Mouse (Mus musculus) WW6 (cell line): ENCODE data around the gene Ptprt.
"Not testable (repeated sequence)": the region's sequence is repeated elsewhere in the genome, so short reads cannot be mapped to it uniquely, and the experiment has no call there.

ENCODE experiments used
- DNase-seq: peaks from one replicate; pipeline ENCODE4 v3.0.0-alpha.2; 2013; ENCODE audit warnings: low read depth, low spot score

The Ptprt gene

DNA sequence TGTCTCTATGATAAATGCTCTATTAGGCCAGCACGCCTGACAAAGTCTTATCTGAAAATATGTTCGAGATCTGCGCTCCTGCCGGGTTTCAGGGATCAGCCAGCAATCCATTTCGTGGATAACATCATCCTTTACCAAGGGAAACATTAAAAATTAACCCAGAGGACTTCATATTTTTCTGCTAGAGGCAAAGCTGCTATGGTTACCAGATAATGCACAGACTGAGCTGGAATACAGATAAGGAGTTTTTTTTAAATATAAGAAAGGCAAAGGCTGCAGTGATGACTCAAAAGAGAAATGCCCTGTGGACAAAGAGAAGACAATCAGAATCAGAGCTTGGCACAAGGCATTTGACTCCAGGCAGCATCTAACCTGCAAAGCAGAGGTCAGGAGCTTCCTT lies 1111.4 kb downstream of the Ptprt start:
- DNase-seq, result no peak

DNA sequence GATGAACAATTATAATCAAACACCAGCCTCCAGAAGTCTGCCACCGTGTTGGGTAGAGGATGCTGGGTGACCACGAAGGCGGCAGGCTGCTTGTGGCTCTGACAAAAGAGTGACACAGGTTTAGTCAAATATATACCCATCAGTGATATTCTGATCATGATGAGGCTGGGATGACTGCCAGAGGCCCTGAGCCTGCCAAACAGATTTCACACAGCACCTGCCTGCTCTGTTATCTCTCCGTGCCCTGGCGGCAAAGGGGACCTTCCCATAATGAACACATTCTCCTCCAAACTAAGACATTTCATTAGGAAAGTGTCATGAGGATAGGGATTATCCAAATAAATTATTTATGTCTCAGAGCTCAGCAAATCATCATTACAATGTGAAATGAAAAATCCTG lies 1113.6 kb downstream of the Ptprt start:
- DNase-seq, result no peak

DNA sequence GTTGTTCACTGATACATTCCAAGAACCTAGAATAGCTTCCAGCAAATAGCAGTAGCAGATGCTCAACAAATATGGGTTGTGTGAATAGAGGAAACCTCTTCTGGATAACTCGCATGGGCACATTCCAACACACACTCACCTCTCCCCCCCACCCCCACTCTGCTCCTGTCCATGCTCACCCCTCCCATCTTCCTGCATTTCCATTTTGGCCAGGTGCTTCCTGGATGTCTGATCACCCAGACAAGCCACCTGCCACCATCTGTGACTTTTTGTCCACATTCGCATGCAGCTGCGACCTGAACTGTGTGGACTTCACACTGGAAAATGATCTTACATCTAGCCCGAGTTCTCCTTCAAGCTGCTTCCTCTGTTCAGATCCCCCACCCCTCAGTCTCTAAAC lies 1115.5 kb downstream of the Ptprt start:
- DNase-seq, result no peak

DNA sequence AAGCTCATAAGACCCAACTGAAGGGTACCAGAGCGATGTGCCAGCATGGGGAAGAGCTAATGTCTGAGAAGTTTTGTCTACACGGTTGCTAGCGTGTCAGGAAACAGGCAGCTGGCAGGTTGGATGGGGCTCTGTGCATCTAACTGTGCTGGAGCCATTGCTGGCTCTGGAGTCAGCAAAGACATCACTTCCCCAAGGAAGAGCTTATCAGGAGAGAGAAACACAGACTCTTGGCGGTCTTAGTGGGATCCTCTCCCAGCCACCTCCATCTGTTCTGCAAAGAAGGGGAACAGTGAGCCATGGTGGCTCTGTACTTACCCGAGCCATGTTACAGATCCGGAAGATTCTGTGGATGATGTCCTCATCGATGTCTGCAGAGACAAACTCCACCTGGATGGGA lies 1126.8 kb downstream of the Ptprt start:
- DNase-seq, result no peak

DNA sequence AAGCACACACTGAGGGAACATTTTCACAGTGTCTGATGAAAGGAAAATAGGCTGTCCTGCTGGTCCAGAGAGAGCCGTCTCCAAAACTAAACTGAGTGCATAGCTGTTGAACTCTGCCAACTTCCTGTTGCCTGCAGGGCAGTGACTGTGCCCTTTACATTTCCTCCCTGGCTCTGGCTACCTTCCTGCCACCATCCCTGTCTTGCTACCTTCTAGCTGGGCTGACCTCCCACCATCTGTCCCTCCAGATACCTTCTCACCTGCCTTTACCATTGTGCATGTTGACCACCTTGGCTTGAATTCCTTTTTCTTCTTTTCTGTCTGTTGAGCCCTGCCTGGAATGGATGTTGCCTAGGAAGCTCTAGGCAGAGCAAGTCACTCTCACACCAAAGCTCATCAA lies 1133.8 kb downstream of the Ptprt start:
- DNase-seq, result no peak

DNA sequence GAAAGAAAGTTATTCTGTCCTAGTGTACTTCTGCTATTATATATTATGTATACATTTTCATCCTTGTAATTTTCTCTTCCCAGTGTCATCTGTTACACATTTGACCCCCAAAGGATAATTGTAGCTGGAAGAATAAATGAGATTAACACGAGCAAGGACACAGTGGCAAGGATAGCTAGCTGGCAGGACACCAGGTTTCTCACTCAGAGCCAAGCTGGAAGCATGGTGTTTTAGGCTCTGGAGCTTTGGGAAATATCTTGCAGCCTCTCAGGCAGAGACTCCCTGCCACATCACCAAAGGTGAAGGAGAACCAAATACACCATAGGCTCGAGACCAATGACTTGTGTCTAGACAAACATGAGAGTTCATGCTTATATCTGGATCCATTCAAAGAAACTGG lies 1141.3 kb downstream of the Ptprt start:
- no peak for DNase-seq

DNA sequence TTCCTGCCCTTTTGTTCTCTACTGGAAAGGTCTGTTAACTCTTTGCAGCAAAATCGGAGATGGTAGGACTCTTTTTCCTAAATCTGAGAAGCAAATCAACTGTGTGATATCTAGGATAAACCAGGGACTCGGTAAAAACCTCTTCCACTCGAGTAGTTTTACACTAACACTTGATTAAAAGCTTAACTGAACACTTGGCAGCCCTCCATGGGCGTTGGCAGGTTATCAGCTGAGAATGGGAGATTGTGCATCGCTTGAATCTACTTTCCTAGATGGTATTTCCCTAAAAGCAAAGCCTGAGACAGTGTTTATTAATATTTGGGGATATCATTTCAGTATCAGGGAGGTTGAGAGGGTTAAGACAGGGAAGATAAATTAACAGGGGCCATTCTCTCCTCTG lies 1144.0 kb downstream of the Ptprt start:
- no peak for DNase-seq

DNA sequence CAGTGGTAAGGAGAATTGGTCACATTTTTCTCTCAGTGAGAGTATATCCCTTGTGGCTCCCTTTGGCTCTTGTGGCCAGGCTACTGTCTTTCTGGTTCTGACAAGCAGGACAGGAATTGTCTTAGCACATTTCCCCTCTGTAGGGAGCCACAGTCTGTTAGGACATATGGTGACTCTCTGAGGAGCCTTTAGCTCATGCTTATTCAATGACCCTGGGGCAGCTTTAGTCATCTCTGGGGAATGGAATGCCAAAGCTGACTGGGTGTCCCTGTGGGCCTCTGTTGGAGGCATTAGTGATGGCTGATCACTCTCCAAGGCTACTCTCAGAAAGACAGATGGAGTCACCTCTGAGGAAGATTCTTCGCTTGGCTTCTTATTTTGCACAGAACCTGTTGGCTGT lies 1147.7 kb downstream of the Ptprt start:
- DNase-seq, result no peak

DNA sequence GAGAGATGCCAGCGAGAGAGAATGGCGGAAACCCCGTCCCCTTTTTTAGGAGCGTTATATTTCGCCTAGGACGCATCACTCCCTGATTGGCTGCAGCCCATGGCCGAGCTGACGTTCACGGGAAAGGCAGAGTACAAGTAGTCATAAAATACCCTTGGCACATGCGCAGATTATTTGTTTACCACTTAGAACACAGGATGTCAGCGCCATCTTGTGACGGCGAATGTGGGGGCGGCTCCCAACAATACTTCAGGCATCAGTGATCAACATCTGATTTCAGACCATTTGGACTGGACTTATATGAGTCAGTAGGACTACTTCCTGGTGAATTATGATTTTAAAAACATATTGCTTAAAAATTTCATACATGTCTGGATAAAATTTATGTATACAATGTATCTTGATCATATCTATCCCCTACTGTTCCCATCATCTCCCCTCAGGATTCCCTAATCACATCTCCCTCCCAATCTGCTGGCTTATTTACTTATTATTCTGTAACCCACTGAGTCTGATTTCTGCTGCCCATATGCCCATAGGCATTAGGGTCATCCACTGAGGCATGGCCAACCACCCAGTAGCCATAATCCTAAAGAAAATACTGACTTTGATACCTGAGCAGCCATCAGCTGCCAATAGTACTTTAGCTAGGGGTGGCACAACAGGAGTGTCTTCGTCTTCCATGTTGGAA lies 1148.9 kb downstream of the Ptprt start:
- not testable (repeated sequence) for DNase-seq

DNA sequence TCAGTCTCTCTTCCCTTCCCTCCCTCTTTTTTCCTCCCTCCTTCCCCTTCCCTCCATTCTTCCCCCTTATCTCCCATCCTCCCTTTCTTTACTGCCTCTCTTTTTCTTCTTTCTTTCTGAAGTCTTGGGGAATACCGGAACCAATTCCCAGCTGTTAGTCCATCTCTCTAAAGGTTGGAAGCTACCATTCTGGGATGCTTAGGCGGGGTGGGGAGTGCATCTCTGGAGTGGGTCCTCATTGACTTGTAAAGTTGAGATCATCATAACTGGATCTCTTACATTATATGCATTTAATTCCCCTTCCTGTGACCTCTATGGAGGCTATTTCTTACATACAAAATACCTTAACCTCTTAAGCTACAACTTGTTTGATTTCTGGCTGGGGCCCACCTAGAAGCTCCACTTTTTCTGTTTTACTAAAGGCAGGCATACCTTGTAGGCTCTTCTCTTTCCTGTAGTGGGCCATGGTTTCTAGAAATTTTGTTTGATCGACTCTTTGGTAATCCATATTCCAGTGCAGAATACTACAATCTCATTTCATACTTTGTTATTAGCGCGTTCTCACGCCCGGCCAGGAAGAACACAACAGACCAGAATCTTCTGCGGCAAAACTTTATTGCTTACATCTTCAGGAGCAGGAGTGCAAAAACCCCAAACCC lies 1149.7 kb downstream of the Ptprt start:
- no peak for DNase-seq

DNA sequence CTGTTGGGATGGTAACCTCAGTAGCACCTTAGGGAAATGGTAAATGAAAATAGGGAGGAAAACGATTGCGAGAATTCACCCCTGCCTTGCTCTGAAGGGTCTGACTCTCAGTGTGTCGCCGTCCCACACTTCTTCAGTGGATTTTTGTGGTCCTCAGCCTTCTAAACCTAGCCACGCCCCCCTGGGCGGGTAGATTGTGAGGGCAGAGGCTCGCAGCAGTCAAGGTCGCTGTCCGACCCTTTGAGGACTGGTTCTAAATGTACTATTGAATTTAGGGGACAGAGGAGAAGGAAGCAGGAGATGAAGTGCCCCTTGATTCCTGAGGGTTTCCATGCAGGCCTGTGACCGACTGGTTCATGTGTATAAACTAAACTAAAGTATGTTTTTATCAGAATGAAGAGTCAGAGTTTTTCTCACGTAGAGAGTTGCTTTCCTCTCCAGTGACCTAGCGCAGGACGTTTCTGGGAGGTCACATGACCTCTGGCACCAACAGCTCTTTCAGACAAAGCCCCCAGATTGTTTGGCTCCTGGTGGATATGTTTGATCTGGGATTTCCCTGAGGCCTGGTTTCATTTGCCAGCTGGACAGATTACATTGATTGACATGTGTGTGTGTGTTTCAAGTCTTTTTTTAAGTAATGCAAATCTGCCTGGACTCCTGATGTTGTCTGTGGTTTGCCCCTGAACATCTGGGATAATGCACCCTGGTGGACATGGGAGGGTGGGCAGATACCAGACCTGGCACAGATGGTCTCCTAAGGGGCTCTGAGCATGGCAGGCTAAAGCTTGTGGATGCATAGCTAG lies 1161.6 kb downstream of the Ptprt start:
- no peak for DNase-seq

DNA sequence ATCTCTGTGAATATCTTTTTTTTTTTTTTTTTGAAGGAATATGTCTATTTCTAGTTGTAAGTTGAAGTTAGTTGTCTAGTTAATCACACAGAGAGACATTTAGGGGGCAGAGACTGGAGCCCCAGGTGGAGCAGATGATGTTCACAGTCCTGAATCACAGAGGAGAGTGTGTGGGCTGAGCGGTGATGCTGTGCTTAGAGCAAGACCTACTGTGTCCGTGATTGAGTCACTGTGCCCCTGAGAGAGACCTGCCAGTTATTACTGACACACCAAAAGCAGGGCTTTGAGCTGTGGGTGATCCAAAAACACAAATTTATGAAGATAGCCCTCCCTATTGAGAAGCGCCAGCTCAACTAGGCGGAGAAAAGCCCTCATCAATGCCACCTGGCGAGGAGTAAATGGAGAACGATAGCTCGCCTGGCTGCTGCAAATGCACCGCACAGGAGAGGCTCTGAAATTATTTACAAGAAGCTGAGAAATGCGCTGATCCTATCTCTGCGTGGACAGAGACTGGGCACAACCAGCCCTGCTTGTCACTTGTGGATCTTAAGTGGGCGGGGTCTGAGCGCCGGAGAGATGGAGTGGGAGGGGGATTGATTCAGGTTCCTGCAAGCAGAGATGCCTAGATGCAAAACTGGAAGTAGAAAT lies 1162.4 kb downstream of the Ptprt start:
- DNase-seq, result no peak

DNA sequence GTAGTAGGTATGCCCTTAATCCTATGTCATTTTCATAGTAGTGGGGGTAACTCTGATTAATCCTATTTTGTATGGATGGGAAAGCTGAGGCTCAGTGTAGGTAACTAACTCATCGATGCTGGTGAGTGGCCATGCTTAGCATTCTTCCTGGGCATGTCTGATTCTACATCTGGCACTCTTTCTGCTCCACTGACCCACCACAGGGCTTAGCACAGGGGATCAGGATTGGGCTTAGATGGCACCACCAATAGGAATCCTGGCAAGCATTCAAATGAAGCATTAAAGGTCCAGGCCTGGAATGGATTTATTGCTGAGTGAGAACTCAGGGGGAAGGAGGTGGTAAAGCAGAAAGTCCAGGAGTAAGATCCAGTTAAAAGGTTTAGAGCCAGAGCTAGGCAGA lies 1179.2 kb downstream of the Ptprt start:
- no peak for DNase-seq

DNA sequence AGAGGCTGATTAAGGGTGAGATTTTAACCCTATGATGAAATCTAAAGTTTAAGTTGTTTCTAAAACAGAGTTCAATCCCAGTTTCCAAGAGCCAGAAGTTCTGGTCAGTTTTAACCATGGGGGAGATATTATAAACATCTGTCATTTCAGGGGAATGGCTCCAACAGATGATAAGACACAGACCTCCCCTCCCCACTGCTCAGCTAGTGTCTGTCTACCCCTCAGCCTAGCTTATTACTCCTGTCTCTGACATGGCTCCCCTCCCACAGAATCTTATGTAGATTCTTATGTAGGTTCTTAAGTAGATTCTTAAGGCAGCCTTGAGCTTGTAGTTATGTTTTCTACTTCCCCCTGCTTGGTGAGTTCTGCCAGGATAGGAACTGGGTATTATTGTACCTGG lies 1180.5 kb downstream of the Ptprt start:
- DNase-seq, result no peak
